Mouse (Mus musculus) C2C12 (cell line): ENCODE data around the gene Glt28d2.

Experiments used
- CTCF ChIP-seq: IDR thresholded peaks from one replicate; pipeline ENCODE4 v1.5.1; 2011; ENCODE audit not compliant: control insufficient read depth, insufficient read depth, insufficient read length
- MYOG ChIP-seq: IDR thresholded peaks from one replicate; pipeline ENCODE4 v1.6.1; 2011; ENCODE audit not compliant: control insufficient read depth, insufficient read length; ENCODE audit errors: extremely low read depth

GRCm38 (mm10) chr3:85832490-85833155, 54.7 kb downstream of the Glt28d2 start:
- TF ChIP-seq CTCF: no peak
- TF ChIP-seq MYOG: no peak
